Mouse (Mus musculus): Measurements from ENCODE around the gene Phf21b.

DNA sequence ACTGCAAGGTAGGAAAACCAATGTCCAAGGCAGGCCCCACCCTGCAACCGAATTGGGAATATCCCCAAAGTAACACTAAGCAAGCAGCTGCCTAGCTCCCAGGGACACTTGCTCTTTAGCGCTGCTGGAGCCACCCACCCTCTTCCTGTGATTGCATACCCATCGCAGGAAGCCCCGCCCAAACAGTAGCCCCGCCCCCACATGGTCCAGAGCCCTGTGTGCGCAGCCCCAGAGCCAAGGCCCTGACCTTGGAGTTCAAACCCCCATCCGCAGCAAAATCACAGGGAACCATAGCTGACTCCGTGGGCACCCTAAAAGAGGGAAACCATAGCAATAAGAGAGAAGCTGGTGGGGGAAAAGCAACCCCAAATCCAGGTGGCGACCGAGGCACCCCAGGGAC lies 89.2 kb downstream of the Phf21b start:
- TF ChIP-seq CTCF (IDR thresholded peaks at IDR 0.05; ENCODE audit: borderline replicate concordance, insufficient read depth, low read length) (no peak), POLR2A (IDR thresholded peaks at IDR 0.05; ENCODE audit: low read depth, low read length) (no peak)

All from embryonic fibroblast, embryonic 13.5 days (primary cell).